Mouse (Mus musculus) liver, adult 2 months (tissue): ENCODE results near the gene Rho.

Experiments
- CTCF ChIP-seq: fragments of 200-500 bp; IDR thresholded peaks from 2 replicates; pipeline ENCODE4 v1.5.1; 2011; ENCODE audit warnings: low read depth, low read length, control low read depth
- POLR2A ChIP-seq: fragments of 200-500 bp; IDR thresholded peaks from 2 replicates; pipeline ENCODE4 v1.6.1; 2011; ENCODE audit warnings: low read length, control low read depth; ENCODE audit not compliant: insufficient read depth; ENCODE audit errors: extremely low read depth

- no peak for TF ChIP-seq POLR2A
- no peak for TF ChIP-seq CTCF
Measured at GRCm38 (mm10) chr6:115892363-115892762, 39.2 kb upstream of the Rho start.
